In genomic region chr4:123560896-123561295, GRCm38 (mm10) we compare ENCODE assay signal across 13 mouse cellular contexts.
"Had no signal": no experiment of that assay in that cellular context is flagged by ENCODE, and none has a peak within 500 bp of the region (broad histone marks: within the 10 kb centered on the region; RNA-seq: fewer than 3 reads in every experiment).

No protein-coding gene starts in this region.

- H3K9me3 ChIP-seq: limb, embryonic 12.5 days; limb, embryonic 15.5 days; liver, embryonic 15.5 days; stomach, embryonic 15.5 days had no signal

- H3K27me3 ChIP-seq: limb, embryonic 12.5 days; limb, embryonic 15.5 days; liver, embryonic 15.5 days; stomach, embryonic 15.5 days had no signal

- H3K27ac ChIP-seq: limb, embryonic 12.5 days; limb, embryonic 15.5 days; liver, embryonic 15.5 days; macrophage; stomach, embryonic 15.5 days had no signal

- H3K9ac ChIP-seq: limb, embryonic 12.5 days; limb, embryonic 15.5 days; liver, embryonic 15.5 days; stomach, embryonic 15.5 days had no signal

- H3K4me2 ChIP-seq: limb, embryonic 12.5 days; limb, embryonic 15.5 days; liver, embryonic 11.5 days; liver, embryonic 15.5 days; stomach, embryonic 15.5 days had no signal

- ATAC-seq: intestine, embryonic 16.5 days had no signal

- H3K36me3 ChIP-seq: limb, embryonic 12.5 days; limb, embryonic 15.5 days; liver, embryonic 15.5 days; stomach, embryonic 15.5 days had no signal

- DNase-seq: kidney, adult 18-20 months; kidney, postnatal 14 days; kidney, postnatal 4 days; left cerebral cortex, postnatal 4 days; midbrain, embryonic 14.5 days; thymus, postnatal 25 days had no signal

- H3K4me3 ChIP-seq: limb, embryonic 12.5 days; limb, embryonic 15.5 days; liver, embryonic 15.5 days; stomach, embryonic 15.5 days had no signal
